ENCODE assay signal across 7 mouse cellular contexts in genomic region chr12:105718616-105719015, GRCm38 (mm10). TPM values are rescaled to one million over a fixed set of nuclear protein-coding genes. Genes with fewer than 3 reads are reported as not detected.
DNase-seq lines count a peak whose midpoint lies in the region; ATAC-seq and TF ChIP-seq lines count a peak whose summit lies in the region.

No protein-coding gene starts in this region.

- no peaks in the 10 kb centered on the region for H3K27me3 ChIP-seq in midbrain, embryonic 15.5 days (replicated peaks)
- H3K27me3 ChIP-seq in midbrain, embryonic 11.5 days (ENCODE audit: control insufficient read depth, insufficient read depth, low read length): no peaks in the 10 kb centered on the region
- H3K27me3 ChIP-seq in forebrain, embryonic 16.5 days (replicated peaks; ENCODE audit: control insufficient read depth, insufficient read depth, low read length): no peaks in the 10 kb centered on the region
- H3K27me3 ChIP-seq in liver, embryonic 16.5 days (ENCODE audit: control insufficient read depth, insufficient read depth, low read depth, low read length): no peaks in the 10 kb centered on the region
- H3K27me3 ChIP-seq in thymus, adult 2 months (ENCODE audit: control insufficient read depth, insufficient read depth, low read length): no peaks in the 10 kb centered on the region

- 73% methylated on average over 17 of the region's 17 CpGs for WGBS in midbrain, embryonic 15.5 days
- 74% methylated on average over 17 of the region's 17 CpGs for WGBS in midbrain, embryonic 11.5 days
- WGBS in forebrain, embryonic 16.5 days: 76% methylated on average over 17 of the region's 17 CpGs
- 40% methylated on average over 17 of the region's 17 CpGs for WGBS in liver, embryonic 16.5 days (ENCODE audit: insufficient replicate concordance)
- WGBS in thymus, adult 2 months: 64% methylated on average over 17 of the region's 17 CpGs

- no peak for TF ChIP-seq CTCF in thymus, adult 2 months (IDR thresholded peaks at IDR 0.05; ENCODE audit: borderline replicate concordance, control insufficient read depth, extremely low read depth, insufficient read depth, low read length, poor library complexity)

- H3K9ac ChIP-seq in midbrain, embryonic 15.5 days: no peak overlapping the region
- no peak overlapping the region for H3K9ac ChIP-seq in midbrain, embryonic 11.5 days (ENCODE audit: low read length)
- H3K9ac ChIP-seq in forebrain, embryonic 16.5 days (replicated peaks; ENCODE audit: low read depth, low read length): no peak overlapping the region
- H3K9ac ChIP-seq in liver, embryonic 16.5 days (ENCODE audit: low read depth, low read length): no peak overlapping the region

- no peak overlapping the region for H3K27ac ChIP-seq in midbrain, embryonic 15.5 days
- H3K27ac ChIP-seq in midbrain, embryonic 11.5 days (ENCODE audit: low read depth, low read length): no peak overlapping the region
- no peak overlapping the region for H3K27ac ChIP-seq in forebrain, embryonic 16.5 days (ENCODE audit: low read length)
- H3K27ac ChIP-seq in liver, embryonic 16.5 days (ENCODE audit: low read length): no peak overlapping the region
- H3K27ac ChIP-seq in thymus, adult 2 months (ENCODE audit: control insufficient read depth, insufficient read depth, low read length): no peak overlapping the region

- no peaks in the 10 kb centered on the region for H3K36me3 ChIP-seq in midbrain, embryonic 15.5 days (replicated peaks)
- H3K36me3 ChIP-seq in midbrain, embryonic 11.5 days (ENCODE audit: control insufficient read depth, insufficient read depth, low read length): no peaks in the 10 kb centered on the region
- H3K36me3 ChIP-seq in forebrain, embryonic 16.5 days (ENCODE audit: control insufficient read depth, insufficient read depth): no peaks in the 10 kb centered on the region
- no peaks in the 10 kb centered on the region for H3K36me3 ChIP-seq in liver, embryonic 16.5 days (ENCODE audit: control insufficient read depth, insufficient read depth)
- H3K36me3 ChIP-seq in thymus, adult 2 months (ENCODE audit: control insufficient read depth, insufficient read depth, low read length): no peaks in the 10 kb centered on the region

- TF ChIP-seq POLR2A in thymus, adult 2 months (IDR thresholded peaks at IDR 0.05; ENCODE audit: control insufficient read depth, extremely low read depth, insufficient read depth, low read length, poor library complexity): no peak

- DNase-seq in midbrain, embryonic 11.5 days (ENCODE audit: low spot score, missing footprints): no peak
- DNase-seq in adrenal gland, postnatal 36 days: peak; percentile 53 to 58
- peak; percentile 29 for DNase-seq in kidney, postnatal 14 days
- DNase-seq in thymus, adult 2 months: peak; percentile 52

- no peaks in the 10 kb centered on the region for H3K9me3 ChIP-seq in midbrain, embryonic 15.5 days
- no peaks in the 10 kb centered on the region for H3K9me3 ChIP-seq in midbrain, embryonic 11.5 days (ENCODE audit: control insufficient read depth, low read length)
- no peaks in the 10 kb centered on the region for H3K9me3 ChIP-seq in forebrain, embryonic 16.5 days (ENCODE audit: control insufficient read depth, low read length)
- H3K9me3 ChIP-seq in liver, embryonic 16.5 days (replicated peaks; ENCODE audit: control insufficient read depth, low read length): no peaks in the 10 kb centered on the region

- peaks cover 14% of the 10 kb centered on the region for H3K4me1 ChIP-seq in midbrain, embryonic 15.5 days
- H3K4me1 ChIP-seq in midbrain, embryonic 11.5 days (ENCODE audit: control insufficient read depth, insufficient read depth, low read length): peaks cover 8% of the 10 kb centered on the region; the same call in 1 of the 2 replicates
- H3K4me1 ChIP-seq in forebrain, embryonic 16.5 days (replicated peaks; ENCODE audit: control insufficient read depth, insufficient read depth, low read length): peaks cover 7% of the 10 kb centered on the region; the same call in 1 of the 2 replicates
- no peaks in the 10 kb centered on the region; the same call in 1 of the 2 replicates for H3K4me1 ChIP-seq in liver, embryonic 16.5 days (ENCODE audit: control insufficient read depth, low read depth, low read length)
- no peaks in the 10 kb centered on the region for H3K4me1 ChIP-seq in thymus, adult 2 months (replicated peaks; ENCODE audit: control insufficient read depth, insufficient read depth, low read length)

- no peak for ATAC-seq in midbrain, embryonic 15.5 days (replicated peaks)
- no peak for ATAC-seq in midbrain, embryonic 11.5 days (ENCODE audit: low FRiP score)
- ATAC-seq in forebrain, embryonic 16.5 days: no peak
- peak; percentile 35; the same call in 1 of the 2 replicates for ATAC-seq in liver, embryonic 16.5 days (ENCODE audit: low read depth)

- H3K4me3 ChIP-seq in midbrain, embryonic 15.5 days: 0 out of 2 replicates have a peak overlapping the region, but pooled peaks have one; percentile 8
- no peak overlapping the region for H3K4me3 ChIP-seq in midbrain, embryonic 11.5 days (ENCODE audit: low read depth, low read length)
- H3K4me3 ChIP-seq in forebrain, embryonic 16.5 days (replicated peaks; ENCODE audit: low read length): no peak overlapping the region; the same call in 1 of the 2 replicates
- no peak overlapping the region for H3K4me3 ChIP-seq in liver, embryonic 16.5 days (ENCODE audit: low read depth, low read length)
- no peak overlapping the region for H3K4me3 ChIP-seq in thymus, adult 2 months (ENCODE audit: control insufficient read depth, insufficient read depth, low read length)

- H3K4me2 ChIP-seq in midbrain, embryonic 15.5 days: peak overlapping the region; percentile 26
- H3K4me2 ChIP-seq in midbrain, embryonic 11.5 days: no peak overlapping the region
- H3K4me2 ChIP-seq in forebrain, embryonic 16.5 days (ENCODE audit: low read length): 0 out of 2 replicates have a peak overlapping the region, but pooled peaks have one; percentile 1
- peak overlapping the region; percentile 24 for H3K4me2 ChIP-seq in liver, embryonic 16.5 days (ENCODE audit: low read depth, low read length)

RNA-seq across cellular contexts. Expression of gene Ak7, which starts 12.8 kb away (rescaled TPM):
- polyA plus RNA-seq in midbrain, embryonic 15.5 days (2015; fragmentation: Nextera tagmentation; extraction: Ambion mirVana): 1.8 and 2.2 TPM in 2 replicates
- 0.16 TPM in 1 of 2 replicates, not detected in the other for polyA plus RNA-seq in midbrain, embryonic 11.5 days (2014; fragmentation: Nextera tagmentation; extraction: Ambion mirVana)
- total RNA-seq in adrenal gland, postnatal 36 days (2021): under 1 TPM; 0.30 to 0.40 TPM
- 0.99 and 1.2 TPM in 2 replicates for polyA plus RNA-seq in forebrain, embryonic 16.5 days (2015; fragmentation: Nextera tagmentation; extraction: Ambion mirVana)
- polyA plus RNA-seq in liver, embryonic 16.5 days (2015; fragmentation: Nextera tagmentation; extraction: Ambion mirVana): 0.09 and 0.34 TPM in 2 replicates
- polyA plus RNA-seq in thymus, adult 2 months (2012; rRNA removed): 0.13 and 0.20 TPM in 2 replicates

RNA-seq across cellular contexts. Expression of gene Atg2b, which starts 33.6 kb away (rescaled TPM):
- polyA plus RNA-seq in midbrain, embryonic 15.5 days (2015; fragmentation: Nextera tagmentation; extraction: Ambion mirVana): 15.8 and 16.3 TPM in 2 replicates
- 11.6 and 11.8 TPM in 2 replicates for polyA plus RNA-seq in midbrain, embryonic 11.5 days (2014; fragmentation: Nextera tagmentation; extraction: Ambion mirVana)
- total RNA-seq in adrenal gland, postnatal 36 days (2021): 10 to 100 TPM; 26.2 to 29.8 TPM
- polyA plus RNA-seq in forebrain, embryonic 16.5 days (2015; fragmentation: Nextera tagmentation; extraction: Ambion mirVana): 17.3 and 18.4 TPM in 2 replicates
- 6.7 and 7.3 TPM in 2 replicates for polyA plus RNA-seq in liver, embryonic 16.5 days (2015; fragmentation: Nextera tagmentation; extraction: Ambion mirVana)
- polyA plus RNA-seq in thymus, adult 2 months (2012; rRNA removed): 25.6 and 28.3 TPM in 2 replicates

RNA-seq across cellular contexts. Expression of gene Gskip, which starts 34.0 kb away (rescaled TPM):
- polyA plus RNA-seq in midbrain, embryonic 15.5 days (2015; fragmentation: Nextera tagmentation; extraction: Ambion mirVana): 33.5 and 33.9 TPM in 2 replicates
- 38.6 and 40.5 TPM in 2 replicates for polyA plus RNA-seq in midbrain, embryonic 11.5 days (2014; fragmentation: Nextera tagmentation; extraction: Ambion mirVana)
- 10 to 100 TPM; 20.6 to 21.7 TPM for total RNA-seq in adrenal gland, postnatal 36 days (2021)
- 30.3 and 31.0 TPM in 2 replicates for polyA plus RNA-seq in forebrain, embryonic 16.5 days (2015; fragmentation: Nextera tagmentation; extraction: Ambion mirVana)
- polyA plus RNA-seq in liver, embryonic 16.5 days (2015; fragmentation: Nextera tagmentation; extraction: Ambion mirVana): 10.1 and 11.2 TPM in 2 replicates
- polyA plus RNA-seq in thymus, adult 2 months (2012; rRNA removed): 12.2 and 12.6 TPM in 2 replicates
